Comparison of ENCODE assay signal across 8 mouse cellular contexts in genomic region chr9:53536558-53537320, GRCm38 (mm10). TPM values are rescaled to one million over a fixed set of nuclear protein-coding genes. Genes with fewer than 3 reads are reported as not detected.
DNase-seq lines count a peak whose midpoint lies in the region; ATAC-seq lines count a peak whose summit lies in the region.

TSS of gene Atm (minus strand) at chr9:53536740.
TSS of gene Npat (plus strand) at chr9:53537047.

- peak; percentile 100 for DNase-seq in adrenal gland, adult (ENCODE audit: inconsistent age in 2 of 2, low spot score in 1 of 2)
- peak; percentile 100 for DNase-seq in embryo, embryonic 10.5 days (ENCODE audit: low spot score)
- DNase-seq in gastrocnemius, postnatal 14 days: peak; percentile 100
- DNase-seq in left cerebral cortex, postnatal 10 days (ENCODE audit: extremely low spot score in 1 of 2, low spot score in 2 of 2): peak; percentile 99 to 100
- peak; percentile 100 for DNase-seq in right cerebral cortex, postnatal 25 days
- peak; percentile 99 to 100 for DNase-seq in urinary bladder, postnatal 4 days (ENCODE audit: low spot score in 2 of 2)

- peak; percentile 95 for ATAC-seq in inflammation-experienced regulatory T-cells, adult 6 months
- ATAC-seq in megakaryocyte-erythroid progenitor cell, adult 5-6 weeks (replicated peaks; ENCODE audit: low FRiP score, low TSS enrichment, poor library complexity, severe bottlenecking): peak; percentile 97

- intact Hi-C loops in gastrocnemius, postnatal 14 days (cut with DNase I; ENCODE audit: low total_unique reads): no loop called here
- intact Hi-C loops in left cerebral cortex, postnatal 10 days (cut with DNase I): no loop called here

RNA-seq across cellular contexts. Expression of gene Atm, which starts in this region (rescaled TPM):
- 1 to 10 TPM; 6.6 to 7.1 TPM for total RNA-seq in gastrocnemius, postnatal 14 days (2021)
- 10 to 100 TPM; 23.2 to 33.6 (median 28.9) TPM for polyA plus RNA-seq in inflammation-experienced regulatory T-cells, adult 6 months (2017; shearing (Covaris generic))
- total RNA-seq in left cerebral cortex, postnatal 10 days (2021): 10 to 100 TPM; 19.3 to 19.7 TPM
- 39.4 and 41.7 TPM in 2 replicates for total RNA-seq in megakaryocyte-erythroid progenitor cell, adult 5-6 weeks (2014; fragmentation: Nextera tagmentation)
- total RNA-seq in megakaryocyte-erythroid progenitor cell, adult 5-6 weeks (2017): 48.3 and 66.9 TPM in 2 replicates

RNA-seq across cellular contexts. Expression of gene Npat, which starts in this region (rescaled TPM):
- total RNA-seq in gastrocnemius, postnatal 14 days (2021): 1 to 10 TPM; 5.4 to 6.1 TPM
- 10 to 100 TPM; 12.5 to 18.0 (median 13.2) TPM for polyA plus RNA-seq in inflammation-experienced regulatory T-cells, adult 6 months (2017; shearing (Covaris generic))
- 10 to 100 TPM; 14.8 to 15.2 TPM for total RNA-seq in left cerebral cortex, postnatal 10 days (2021)
- 34.5 and 37.5 TPM in 2 replicates for total RNA-seq in megakaryocyte-erythroid progenitor cell, adult 5-6 weeks (2014; fragmentation: Nextera tagmentation)
- 32.4 and 35.7 TPM in 2 replicates for total RNA-seq in megakaryocyte-erythroid progenitor cell, adult 5-6 weeks (2017)

Comparison
In these comparisons a context has a peak if more than half of its experiments do, and no peak if none do; other contexts are left out.
1. Peak in every context shown above with its lines: DNase-seq and ATAC-seq.